Mouse (Mus musculus) cortical plate, adult 2 months (tissue): ENCODE results near the gene Flnb.

ENCODE experiments used
- CTCF ChIP-seq: fragments of 200-500 bp; IDR thresholded peaks from 2 replicates; pipeline ENCODE4 v1.5.1; 2011; ENCODE audit warnings: mild to moderate bottlenecking, control low read depth, low read length; ENCODE audit not compliant: insufficient read depth; ENCODE audit errors: extremely low read depth
- POLR2A ChIP-seq: fragments of 200-500 bp; IDR thresholded peaks from 2 replicates; pipeline ENCODE4 v1.6.1; 2011; ENCODE audit warnings: mild to moderate bottlenecking, low read length, control low read depth; ENCODE audit not compliant: insufficient read depth; ENCODE audit errors: extremely low read depth

GRCm38 (mm10) chr14:7999030-7999429, 181.3 kb downstream of the Flnb start:
- no peak for TF ChIP-seq CTCF
- TF ChIP-seq POLR2A: no peak
